Comparison of ENCODE assay signal across 27 mouse cellular contexts in genomic region chr15:63400445-63400844, GRCm38 (mm10).
DNase-seq lines count a peak whose midpoint lies in the region; TF ChIP-seq lines count a peak whose summit lies in the region.
"Had no signal": no experiment of that assay in that cellular context is flagged by ENCODE, and none has a peak within 500 bp of the region (broad histone marks: within the 10 kb centered on the region; RNA-seq: fewer than 3 reads in every experiment).

No protein-coding gene starts in this region.

- no peak for TF ChIP-seq CTCF in C2C12 (IDR thresholded peaks at IDR 0.05; ENCODE audit: control insufficient read depth, insufficient read depth, insufficient read length)

- H3K9me3 ChIP-seq in embryonic facial prominence, embryonic 10.5 days = no peaks in the 10 kb centered on the region
- H3K9me3 ChIP-seq: embryonic facial prominence, embryonic 15.5 days; forebrain, embryonic 13.5 days; G1E; heart, embryonic 12.5 days; hindbrain, embryonic 15.5 days; intestine, embryonic 15.5 days; neural tube, embryonic 15.5 days had no signal

- peaks cover 6% of the 10 kb centered on the region; the same call in 1 of the 2 replicates for H3K4me1 ChIP-seq in embryonic facial prominence, embryonic 10.5 days
- H3K4me1 ChIP-seq: embryonic facial prominence, embryonic 15.5 days; forebrain, embryonic 13.5 days; heart, embryonic 12.5 days; hindbrain, embryonic 15.5 days; intestine, embryonic 15.5 days; neural tube, embryonic 15.5 days had no signal

- H3K4me3 ChIP-seq in C2C12 (ENCODE audit: insufficient read depth, poor library complexity, severe bottlenecking) = no peak overlapping the region
- H3K4me3 ChIP-seq in embryonic facial prominence, embryonic 10.5 days = no peak overlapping the region
- H3K4me3 ChIP-seq: embryonic facial prominence, embryonic 15.5 days; forebrain, embryonic 13.5 days; heart, embryonic 12.5 days; hindbrain, embryonic 15.5 days; intestine, embryonic 15.5 days; neural tube, embryonic 15.5 days had no signal

- H3K36me3 ChIP-seq in C2C12 (ENCODE audit: control insufficient read depth, insufficient read depth) = no peaks in the 10 kb centered on the region
- H3K36me3 ChIP-seq in embryonic facial prominence, embryonic 10.5 days (replicated peaks) = no peaks in the 10 kb centered on the region
- H3K36me3 ChIP-seq: embryonic facial prominence, embryonic 15.5 days; G1E; heart, embryonic 12.5 days; hindbrain, embryonic 15.5 days; intestine, embryonic 15.5 days; neural tube, embryonic 15.5 days had no signal

- DNase-seq in 3T3-L1 (ENCODE audit: low read depth, low spot score) = peak; percentile 57
- no peak for DNase-seq in embryonic facial prominence, embryonic 10.5 days (ENCODE audit: low spot score)
- DNase-seq in retina, embryonic 14.5 days (ENCODE audit: low spot score) = peak; percentile 65
- no peak for DNase-seq in heart, adult 8-10 months (ENCODE audit: low spot score)
- DNase-seq in layer of hippocampus, adult 9-11 months = no peak
- DNase-seq: adrenal gland, postnatal 36 days; cerebellum, adult 8-10 months; cerebellum, postnatal 25 days; kidney, adult 8-10 months; liver; lung, adult 2 months; lung, postnatal 10 days; midbrain, embryonic 14.5 days; right cerebral cortex, adult 18-20 months; thymus, adult 2 months had no signal

- no peak overlapping the region for H3ac ChIP-seq in C2C12 (ENCODE audit: control insufficient read depth, insufficient read length, low read depth)

- no peaks in the 10 kb centered on the region for H3K27me3 ChIP-seq in C2C12 (ENCODE audit: control insufficient read depth, insufficient read depth, insufficient read length)
- no peaks in the 10 kb centered on the region for H3K27me3 ChIP-seq in embryonic facial prominence, embryonic 10.5 days (replicated peaks; ENCODE audit: low read depth, poor library complexity, severe bottlenecking)
- H3K27me3 ChIP-seq: embryonic facial prominence, embryonic 15.5 days; forebrain, embryonic 13.5 days; heart, embryonic 12.5 days; hindbrain, embryonic 15.5 days; intestine, embryonic 15.5 days; neural tube, embryonic 15.5 days had no signal

- WGBS in embryonic facial prominence, embryonic 10.5 days = 34% methylated on average over 3 of the region's 3 CpGs

- no peaks in the 10 kb centered on the region for H3K79me3 ChIP-seq in C2C12 (ENCODE audit: low read depth)

- H3K27ac ChIP-seq in embryonic facial prominence, embryonic 10.5 days (replicated peaks) = 0 out of 2 replicates have a peak overlapping the region, but pooled peaks have one; percentile 44
- H3K27ac ChIP-seq: embryonic facial prominence, embryonic 15.5 days; forebrain, embryonic 13.5 days; hindbrain, embryonic 15.5 days; intestine, embryonic 15.5 days; kidney, postnatal 0 days; liver, embryonic 14.5 days; macrophage; neural tube, embryonic 15.5 days; stomach, postnatal 0 days had no signal

- no peaks in the 10 kb centered on the region for H3K79me2 ChIP-seq in C2C12 (ENCODE audit: control insufficient read depth, insufficient read depth)

TF ChIP-seq in C2C12, 6 proteins besides CTCF, POLR2A, EP300 and RAD21:
- peak; percentile 68 for TF ChIP-seq FOSL1 (IDR thresholded peaks at IDR 0.05; ENCODE audit: insufficient read depth, low read length, poor library complexity, severe bottlenecking)
- TF ChIP-seq MYOD1 (IDR thresholded peaks at IDR 0.05; ENCODE audit: control insufficient read depth, insufficient read length, low read depth) = peak; percentile 84
- TF ChIP-seq USF1 (IDR thresholded peaks at IDR 0.05; ENCODE audit: low read depth) = peak; percentile 43
- peak; percentile 72 for TF ChIP-seq MAX (IDR thresholded peaks at IDR 0.05)
- TF ChIP-seq CEBPB (IDR thresholded peaks at IDR 0.05; ENCODE audit: low read depth) = no peak
- no peak for TF ChIP-seq MYOG (IDR thresholded peaks at IDR 0.05; ENCODE audit: control insufficient read depth, extremely low read depth, insufficient read length)

Comparison
In these comparisons a context has a peak if more than half of its experiments do, and no peak if none do; other contexts are left out.
1. DNase-seq: peak in 3T3-L1 (single experiment) and retina, embryonic 14.5 days (single experiment); none in embryonic facial prominence, embryonic 10.5 days (single experiment), heart, adult 8-10 months (single experiment) and layer of hippocampus, adult 9-11 months (single experiment).